Mouse (Mus musculus) heart, postnatal 25 days (tissue): ENCODE results near the gene Cadps. TPM values are rescaled to one million over a fixed set of nuclear protein-coding genes. Genes with fewer than 3 reads are reported as not detected.

Experiments
- DNase-seq: peaks from one replicate; pipeline ENCODE4 v3.0.0; 2022; ENCODE audit warnings: low spot score
- intact Hi-C: fragments of 180-260 bp; cut with DNase I; formaldehyde crosslinking; loops from one replicate; pipeline ENCODE4 v1.15.1; 2025
- total RNA-seq, 2 experiments: library from RNA; stranded (reverse); gene quantifications; 2 replicates each; pipeline ENCODE4 v1.2.3; 2021

The Cadps gene
- total RNA-seq, 2 experiments from 2014 or later = not detected

DNA sequence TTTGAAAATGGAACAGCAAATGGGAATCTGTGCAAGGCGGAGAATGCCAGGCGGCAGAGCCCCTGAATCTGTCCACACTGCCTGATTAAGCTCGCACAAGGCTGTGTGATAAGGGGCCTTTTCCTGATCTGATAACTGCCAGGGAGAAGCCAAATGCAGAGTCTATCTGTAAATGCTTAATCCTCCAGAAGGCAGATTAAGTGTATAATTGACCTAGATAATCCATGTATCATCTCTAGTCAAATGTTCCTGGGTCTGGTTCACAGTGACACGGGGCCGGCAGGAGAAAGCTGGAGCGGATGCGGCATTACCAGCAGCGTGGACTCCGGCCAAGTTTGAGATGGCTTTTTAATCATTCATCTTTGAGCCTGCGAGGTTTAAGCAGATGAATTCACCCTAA, 416.3 kb downstream of the Cadps start:
- DNase-seq = no peak
- intact Hi-C loops = no loop called here

DNA sequence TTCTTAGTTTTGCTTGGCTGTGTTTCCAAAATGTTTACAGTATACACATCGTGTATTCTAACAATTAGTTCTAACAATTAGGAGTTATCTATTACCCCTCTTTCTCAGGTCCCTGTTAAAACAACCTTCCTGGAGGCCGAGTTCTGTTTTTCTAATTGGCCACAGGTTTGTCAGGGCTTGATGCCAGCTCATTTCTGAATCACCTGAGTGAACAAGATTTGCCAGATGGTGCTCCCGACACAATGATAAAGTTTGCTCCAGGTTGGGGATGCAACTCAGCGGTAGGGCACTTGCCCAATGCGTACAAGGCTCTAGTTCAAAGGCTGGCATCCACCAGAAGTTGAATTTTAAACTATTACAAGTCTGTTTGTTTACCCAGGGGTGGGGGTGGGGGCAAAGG, 417.7 kb downstream of the Cadps start:
- intact Hi-C loops = no loop called here
- no peak for DNase-seq

DNA sequence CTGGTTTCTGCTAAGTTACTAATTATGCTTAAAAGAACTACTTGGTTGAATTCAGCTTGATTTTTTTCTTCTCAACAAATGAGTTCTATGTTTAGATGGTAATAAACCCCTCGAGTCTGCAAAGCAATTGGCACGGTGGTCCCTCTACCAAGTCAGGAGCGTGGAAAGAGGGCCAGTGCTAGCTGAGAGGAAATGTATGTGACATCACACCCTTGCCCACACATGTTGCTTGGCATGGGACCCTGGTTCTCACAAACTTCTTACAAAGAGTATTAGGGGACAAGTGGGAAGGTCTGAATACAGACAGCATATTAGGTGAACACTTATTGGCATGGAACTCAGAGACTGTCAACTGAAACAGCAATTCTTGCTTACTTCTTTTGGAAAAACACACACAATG, 418.2 kb downstream of the Cadps start:
- intact Hi-C loops = no loop called here

DNA sequence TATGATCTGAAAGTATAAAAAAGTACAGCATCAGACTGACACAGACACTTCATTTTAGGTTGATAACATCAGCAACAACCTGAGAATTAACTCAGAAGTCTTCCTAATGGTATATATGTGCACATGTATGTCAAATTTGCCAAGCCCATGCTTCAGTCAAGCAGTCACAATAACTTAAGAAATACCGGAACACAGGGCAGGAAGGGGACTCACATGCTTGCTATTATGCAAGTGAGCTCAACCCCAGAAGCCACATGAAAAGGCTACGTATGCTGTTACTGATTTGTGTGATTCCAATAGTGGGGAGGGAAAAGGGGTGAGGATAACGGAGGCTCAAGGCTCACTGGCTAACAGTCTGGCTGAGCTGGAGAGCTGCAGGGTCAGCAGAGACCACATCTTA, 418.8 kb downstream of the Cadps start:
- intact Hi-C loops = no loop called here
- DNase-seq = no peak

More for the DNA sequence above, 418.2 kb downstream of the Cadps start:
- no peak for DNase-seq

DNA sequence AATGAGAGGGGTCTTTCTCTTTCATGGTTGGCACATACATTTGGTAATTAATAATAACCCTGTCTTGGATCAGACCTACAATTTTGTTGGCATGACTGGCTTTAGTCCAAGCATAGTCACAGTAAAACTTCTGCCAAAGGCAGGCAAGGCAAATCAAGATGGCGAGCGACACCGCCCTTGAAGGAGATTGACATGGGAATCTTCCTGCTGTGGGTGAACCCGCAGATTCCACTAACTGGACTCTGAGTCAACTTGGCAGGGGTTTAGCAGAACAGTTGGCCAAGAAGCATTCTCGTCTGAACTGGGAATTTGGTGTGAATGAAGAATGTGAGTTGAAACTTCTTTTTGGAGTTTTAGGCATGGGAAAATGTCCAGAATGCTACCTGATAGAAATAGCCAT, 422.8 kb downstream of the Cadps start:
- intact Hi-C loops = no loop called here
- no peak for DNase-seq

DNA sequence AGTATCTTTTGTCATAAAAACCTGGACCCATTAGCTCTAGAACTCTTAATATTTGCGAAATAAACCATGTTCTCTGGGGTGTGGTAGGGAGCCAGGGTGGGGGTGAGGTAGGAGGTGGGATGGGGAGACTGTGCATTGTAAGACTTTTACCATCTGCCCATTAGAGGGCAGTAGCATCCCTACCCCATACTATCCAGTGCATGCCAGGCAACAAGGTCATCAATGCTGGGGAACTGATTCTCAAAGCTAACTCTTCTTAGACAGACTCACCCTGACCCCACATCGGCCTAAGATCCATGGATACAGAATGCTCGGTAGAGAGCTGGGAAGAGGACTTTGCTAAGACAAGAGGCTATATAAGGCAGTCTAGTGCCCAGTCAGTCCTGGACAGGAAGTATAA, 425.3 kb downstream of the Cadps start:
- no peak for DNase-seq
- intact Hi-C loops = loop anchor here (10.0 kb wide), 1 partner anchor 137 kb away; no protein-coding TSS in a partner anchor

DNA sequence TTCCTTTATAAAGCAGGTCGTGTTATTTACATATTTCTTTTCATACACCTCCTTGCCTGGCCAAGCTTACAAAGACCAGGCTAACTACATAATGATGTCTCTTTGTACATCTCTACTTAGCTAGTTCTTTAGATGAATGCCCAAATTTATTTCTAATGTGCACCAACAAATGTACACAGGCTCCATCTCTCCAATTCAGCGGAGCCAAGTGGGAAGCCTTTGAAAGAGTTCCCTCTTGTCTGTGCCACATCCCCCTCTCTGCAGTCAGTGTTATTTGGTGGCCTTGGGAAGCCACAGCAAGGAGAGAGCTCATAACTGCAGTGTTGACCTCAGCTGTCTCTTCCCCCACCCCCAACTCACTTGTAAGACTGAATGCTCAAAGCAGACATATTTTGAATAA, 428.6 kb downstream of the Cadps start:
- no peak for DNase-seq
- intact Hi-C loops = loop anchor here (10.0 kb wide), 1 partner anchor 140 kb away; no protein-coding TSS in a partner anchor

DNA sequence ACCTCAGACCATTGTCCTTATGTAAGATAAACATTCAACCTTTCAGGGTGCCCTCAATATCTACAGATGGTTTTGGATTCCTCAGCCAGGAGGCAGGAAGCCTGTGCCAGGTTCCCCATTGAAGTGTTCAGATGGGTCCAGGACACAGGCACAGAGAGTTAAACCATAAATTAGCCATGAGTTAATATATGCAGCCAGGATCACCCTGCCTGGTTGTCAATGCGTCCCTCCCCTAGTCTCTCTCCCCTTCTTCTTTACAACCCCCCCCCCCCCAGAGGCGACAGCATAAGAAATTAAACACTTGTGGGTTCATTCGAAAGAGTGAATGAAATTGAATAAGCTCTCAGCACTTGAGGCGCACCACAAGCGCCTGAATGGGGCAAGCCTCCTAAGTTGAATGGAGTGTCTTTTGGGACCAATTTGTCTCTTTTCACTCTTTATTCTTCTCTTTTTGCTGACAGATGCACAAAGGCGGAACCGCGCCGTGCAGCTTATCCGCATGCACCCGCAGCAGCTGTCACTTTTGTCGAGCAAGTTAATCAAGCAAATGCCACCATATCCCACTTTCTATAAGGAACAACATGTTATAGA, 429.5 kb downstream of the Cadps start:
- DNase-seq = no peak
- intact Hi-C loops = loop anchor here (10.0 kb wide), 1 partner anchor 141 kb away; no protein-coding TSS in a partner anchor

DNA sequence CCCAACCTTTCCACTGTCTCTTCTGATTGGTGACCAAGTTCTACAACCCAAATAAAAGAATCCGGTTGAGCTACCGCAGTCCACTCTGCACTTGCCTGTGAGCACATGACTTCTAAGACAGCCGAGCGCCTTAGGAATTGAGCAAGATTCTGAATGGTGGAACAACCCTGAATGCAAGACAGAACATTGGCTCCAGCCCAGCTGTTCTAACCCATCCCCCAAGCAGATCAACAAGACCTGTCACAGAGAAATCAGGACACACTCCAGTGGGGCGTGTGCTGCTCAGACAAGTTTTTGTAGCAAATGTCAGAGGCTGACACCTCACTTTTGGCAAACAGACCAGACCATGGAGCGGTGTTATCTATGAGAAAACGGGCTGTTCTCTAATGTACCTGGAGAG, 431.7 kb downstream of the Cadps start:
- intact Hi-C loops = loop anchor here (10.0 kb wide), 1 partner anchor 144 kb away; no protein-coding TSS in a partner anchor
- no peak for DNase-seq

DNA sequence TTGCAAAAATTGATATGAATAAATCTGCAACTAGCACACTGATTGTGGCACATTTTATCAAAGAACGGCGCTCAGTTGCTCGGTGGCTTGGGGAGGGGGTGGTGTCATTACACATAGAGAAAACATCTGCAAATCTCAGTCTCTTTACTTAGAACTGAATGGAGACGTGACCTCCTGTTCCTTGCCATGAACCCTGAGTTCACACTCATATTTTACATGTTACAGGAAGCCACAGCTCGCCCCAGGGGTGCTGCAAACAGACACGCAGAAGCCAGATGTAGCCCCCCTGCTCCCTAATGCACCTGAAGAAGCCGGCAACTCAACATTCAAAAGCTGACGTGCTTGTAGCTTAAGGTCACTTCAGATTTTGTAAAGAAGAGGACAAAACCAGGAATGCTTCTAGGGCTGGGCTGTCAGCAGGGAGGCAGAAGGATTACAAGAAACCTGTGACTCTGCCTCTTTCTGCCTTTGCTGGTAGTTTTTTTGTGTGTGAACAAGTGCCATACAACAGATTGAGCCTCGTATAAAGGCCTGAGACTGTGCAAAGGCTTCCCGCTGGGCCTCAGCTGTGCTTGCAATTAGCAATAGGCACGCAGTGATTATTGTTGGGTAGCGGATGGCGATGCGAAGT, 434.0 kb downstream of the Cadps start:
- no peak for DNase-seq
- intact Hi-C loops = no loop called here

DNA sequence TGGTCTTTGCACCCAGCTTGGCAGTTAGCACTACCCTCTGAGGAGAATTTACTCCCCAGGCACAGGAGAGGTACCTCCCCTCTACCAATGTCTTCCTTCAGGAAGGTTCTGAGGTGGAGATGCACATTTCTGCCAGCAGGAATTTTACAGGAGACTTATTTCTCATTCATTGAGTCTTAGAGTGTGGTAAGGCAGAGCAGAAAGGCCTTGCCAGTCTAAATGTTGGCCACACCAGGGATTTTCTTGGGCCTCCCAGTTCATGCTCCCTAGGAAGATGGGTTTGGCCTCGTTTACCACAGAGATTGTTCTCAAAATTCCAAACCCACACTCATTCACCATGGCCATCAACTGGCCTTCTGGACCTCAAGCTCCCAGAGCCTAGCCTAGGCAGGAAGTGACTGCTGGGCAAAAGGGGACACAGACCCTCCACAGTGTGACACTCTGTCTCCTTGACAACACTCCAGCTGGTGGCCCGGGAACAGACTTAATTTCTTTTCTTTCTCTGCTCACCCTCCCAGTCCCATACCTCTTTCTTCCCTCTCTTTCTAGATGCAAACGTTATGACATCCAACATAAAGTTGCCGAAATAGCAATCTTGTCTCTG, 434.6 kb downstream of the Cadps start:
- no peak for DNase-seq
- intact Hi-C loops = no loop called here

DNA sequence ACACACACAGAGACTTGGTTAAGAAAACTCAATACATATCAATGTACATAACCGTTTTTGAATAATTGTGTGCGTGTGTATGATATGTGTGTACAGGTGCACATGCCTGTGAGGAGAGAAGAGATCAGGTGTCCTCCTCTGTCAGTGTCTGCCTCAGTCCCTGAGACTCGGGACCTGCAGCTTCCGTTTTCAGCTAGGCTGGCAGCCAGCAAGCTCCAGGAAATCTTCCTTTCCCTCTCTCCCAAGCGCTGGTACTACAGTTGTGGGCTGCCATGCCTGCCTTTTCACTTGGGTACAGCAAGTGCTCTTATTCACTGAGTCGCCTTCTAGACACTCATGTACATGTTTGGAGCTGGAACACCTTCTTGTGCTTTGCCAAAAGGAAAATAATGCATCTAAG, 435.7 kb downstream of the Cadps start:
- DNase-seq = no peak
- intact Hi-C loops = no loop called here

DNA sequence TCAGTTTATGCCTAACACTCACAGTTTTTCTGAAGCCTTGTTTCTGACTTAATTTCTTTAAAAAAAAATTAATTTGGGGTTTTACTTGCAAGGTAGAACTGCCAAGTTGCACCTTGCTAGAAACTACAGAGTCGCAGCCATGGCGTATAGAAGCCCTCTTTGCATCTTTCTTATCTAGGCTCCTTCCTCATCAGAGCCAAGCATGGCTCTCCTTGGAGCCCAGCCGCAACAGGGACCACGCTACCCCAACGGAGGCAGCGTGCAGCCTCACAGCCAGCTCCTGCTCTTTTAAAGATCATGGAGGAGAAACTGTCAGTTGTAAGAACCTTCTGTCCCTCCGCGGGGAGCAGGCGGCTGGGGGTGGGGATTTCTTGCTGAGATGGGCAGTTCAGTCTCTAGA, 445.0 kb downstream of the Cadps start:
- DNase-seq = no peak
- intact Hi-C loops = no loop called here

DNA sequence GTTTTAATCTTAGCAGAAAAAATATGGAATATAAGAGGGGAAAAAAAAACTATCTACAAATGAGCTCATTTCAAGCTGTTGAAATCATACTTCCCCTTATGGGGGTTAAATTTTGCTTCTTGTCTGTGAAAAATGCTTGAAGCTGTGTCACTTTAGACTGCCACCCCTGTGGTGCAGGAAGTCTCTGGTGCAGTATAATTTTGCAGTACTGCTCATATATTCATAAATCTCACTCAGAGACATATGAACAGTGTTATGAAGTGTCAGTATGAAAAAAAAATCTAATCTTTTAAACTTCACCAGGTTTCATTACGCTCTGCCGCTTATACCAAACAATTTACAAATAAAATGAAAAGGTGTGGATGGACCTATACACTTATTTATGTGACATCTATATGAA, 445.6 kb downstream of the Cadps start:
- intact Hi-C loops = no loop called here
- DNase-seq = no peak

DNA sequence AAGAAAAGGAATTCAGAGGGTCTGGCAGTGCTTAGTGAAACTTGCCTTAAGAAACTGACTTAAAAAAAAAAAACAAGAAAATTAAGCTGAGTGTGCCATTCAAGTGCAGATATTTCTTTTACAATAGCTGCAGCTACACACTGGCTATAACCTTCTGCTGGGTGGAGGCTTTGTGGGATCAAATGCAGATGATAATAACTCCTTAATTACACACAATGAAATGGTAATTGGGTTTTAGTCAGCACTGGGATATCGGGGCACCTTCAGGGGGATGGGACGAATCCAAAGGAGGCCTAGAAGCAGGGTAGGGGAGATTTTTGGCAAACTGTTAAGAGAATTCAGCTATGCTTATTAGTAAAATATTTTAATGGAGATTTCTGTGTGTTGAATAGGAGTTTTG, 447.4 kb downstream of the Cadps start:
- intact Hi-C loops = no loop called here
- no peak for DNase-seq

DNA sequence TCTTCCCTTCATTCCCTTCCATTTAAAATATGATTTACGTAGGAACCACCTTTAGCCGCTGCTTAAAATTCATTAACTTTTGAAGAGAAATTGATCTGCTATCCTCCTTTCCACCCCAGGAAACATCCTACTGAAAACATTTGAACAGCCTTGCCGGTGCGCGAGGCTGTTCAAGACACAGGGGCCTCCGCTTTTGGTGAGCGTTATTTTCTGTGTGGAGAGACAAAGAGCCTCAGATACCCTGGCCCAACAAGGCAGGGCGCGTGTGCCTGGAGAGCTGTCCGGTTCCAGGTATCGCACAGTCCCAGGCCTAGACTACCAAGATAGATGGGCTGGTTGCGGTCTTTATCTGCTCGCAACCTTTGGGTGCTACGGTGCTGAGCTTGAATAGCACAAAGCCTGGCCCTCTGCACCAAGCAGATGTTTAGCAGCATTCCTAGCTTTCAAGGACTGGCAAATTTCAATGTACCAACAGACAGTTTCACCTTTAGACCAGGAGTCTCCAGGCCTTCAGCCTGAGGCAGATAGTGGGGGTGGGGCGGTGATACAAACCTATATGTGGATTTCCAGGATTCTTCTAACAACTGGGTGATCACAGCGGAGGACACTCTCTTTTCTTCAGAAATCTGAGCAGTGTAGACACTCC, 472.5 kb downstream of the Cadps start:
- intact Hi-C loops = no loop called here
- DNase-seq = no peak

DNA sequence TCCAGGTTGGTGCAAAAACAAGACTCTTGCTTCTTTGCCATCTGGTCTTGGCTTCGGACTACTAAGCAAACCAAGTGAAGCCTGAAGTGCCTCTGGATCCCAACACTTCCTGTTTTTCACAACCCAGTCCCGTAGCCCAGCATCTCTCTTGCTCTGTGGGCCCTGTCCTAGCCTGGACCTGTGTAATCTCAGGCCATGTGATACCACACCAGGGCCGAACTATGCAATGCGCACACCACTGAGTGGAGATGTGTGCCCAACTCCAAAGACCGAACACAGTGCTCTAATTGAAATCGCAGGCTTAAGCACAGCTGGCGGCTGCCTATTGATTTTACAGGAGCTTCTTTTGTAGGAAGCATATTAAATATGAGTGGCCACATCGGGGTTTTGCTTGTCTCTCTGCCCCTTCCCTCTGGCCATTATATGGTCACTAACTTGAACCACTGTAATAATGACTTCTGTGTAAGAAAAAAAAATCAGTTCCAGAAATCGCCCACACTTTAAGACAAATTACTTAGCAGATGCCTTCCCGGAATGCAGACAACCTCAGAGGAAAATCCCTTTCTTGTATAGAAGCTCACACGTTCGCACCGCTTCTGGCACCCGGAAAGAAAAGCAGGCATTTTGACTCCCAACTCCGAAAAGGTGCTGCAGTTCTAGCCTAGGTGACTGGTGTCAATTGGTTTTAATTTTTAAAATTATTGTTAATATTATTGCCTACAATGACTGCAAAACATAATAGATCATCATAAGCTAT, 473.4 kb downstream of the Cadps start:
- intact Hi-C loops = no loop called here

DNA sequence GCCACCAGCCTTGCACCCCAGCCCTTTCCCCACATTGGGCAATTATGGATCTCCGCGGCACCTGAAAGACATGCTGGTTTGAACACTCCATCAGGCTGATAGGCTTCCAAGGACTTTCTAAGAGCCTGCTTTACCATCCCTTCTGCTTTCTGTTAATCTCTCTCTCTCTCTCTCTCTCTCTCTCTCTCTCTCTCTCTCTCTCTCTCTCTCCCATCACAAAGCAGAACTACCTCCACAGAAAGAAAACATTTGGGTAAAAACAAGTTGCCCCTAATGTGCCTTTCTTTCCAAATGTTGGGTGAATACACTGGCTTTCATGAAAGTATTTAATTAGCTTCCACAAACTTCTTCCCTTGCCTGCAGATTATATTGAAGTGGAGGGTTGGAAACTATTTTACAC, 474.8 kb downstream of the Cadps start, which contains the start of gene Fezf2:
Gene Fezf2, minus strand, starts transcription at position 101 of the 400 bp plus-strand sequence.
- DNase-seq = no peak
- intact Hi-C loops = no loop called here

More for the DNA sequence above, 473.4 kb downstream of the Cadps start:
- DNase-seq = no peak

DNA sequence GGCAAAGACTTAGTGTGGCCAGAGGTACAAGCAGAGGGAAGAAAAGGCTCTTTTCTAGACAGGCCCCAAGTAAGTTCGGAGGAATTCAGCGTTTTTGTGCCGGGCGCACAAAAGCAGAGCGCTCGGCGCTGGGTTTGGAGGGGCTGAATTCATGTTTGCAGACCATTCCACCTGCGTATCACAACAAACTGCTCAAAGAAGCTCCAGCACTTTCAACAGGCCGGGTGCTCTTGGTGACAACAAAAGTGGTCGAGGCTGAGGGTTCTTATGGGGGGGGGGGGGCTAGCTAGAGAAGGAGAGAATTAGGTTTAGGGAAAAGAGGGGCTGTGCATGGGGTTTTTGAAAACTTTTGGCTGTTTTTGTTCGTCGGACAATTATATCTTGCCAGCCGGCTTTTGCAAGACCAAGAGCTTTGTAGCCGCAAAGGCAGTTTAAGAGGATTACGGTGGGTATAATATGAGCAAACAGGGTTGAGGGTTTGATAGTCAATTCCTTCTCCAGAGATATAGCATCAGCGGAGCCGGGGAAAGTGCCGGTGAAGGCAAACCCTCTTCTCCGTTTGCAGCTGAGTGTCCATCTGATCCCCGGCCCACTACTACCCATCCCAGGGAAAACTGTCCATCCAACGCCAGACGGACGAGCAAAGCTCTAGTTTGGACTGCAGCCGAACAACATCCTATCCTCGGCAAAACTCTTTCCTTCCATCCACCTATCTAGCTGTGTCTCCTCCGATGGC, 475.8 kb downstream of the Cadps start:
- DNase-seq = no peak
- intact Hi-C loops = no loop called here
